Mouse (Mus musculus): Measurements from ENCODE around the gene Slc43a3.

GRCm38 (mm10) chr2:84936474-84937429 lies at the start of gene Slc43a3:
- TF ChIP-seq CTCF (IDR thresholded peaks at IDR 0.05; ENCODE audit: low read depth), result peak; percentile 32; the same call in 1 of the 2 replicates
- TF ChIP-seq EP300 (IDR thresholded peaks at IDR 0.05; ENCODE audit: low read depth), result no peak

All from liver, embryonic 14.5 days (tissue).